Mouse (Mus musculus): ENCODE results near the gene Gm3532.
"Not testable (repeated sequence)": the region's sequence is repeated elsewhere in the genome, so short reads cannot be mapped to it uniquely, and the experiment has no call there.

Gene Gm3532

GRCm38 (mm10) chr14:5538196-5538595, at the start of gene Gm3532:
TSS of gene Gm3532 (plus strand) at chr14:5538496.
- not testable (repeated sequence) for DNase-seq (ENCODE audit: low spot score)

GRCm38 (mm10) chr14:5501374-5501773, 36.9 kb upstream of the Gm3532 start, which contains the start of gene Gm3488:
TSS of gene Gm3488 (plus strand) at chr14:5501674.
- not testable (repeated sequence) for DNase-seq (ENCODE audit: low spot score)
